Mouse (Mus musculus) midbrain, embryonic 14.5 days (tissue): ENCODE measurements around the gene Ctss. TPM values are rescaled to one million over a fixed set of nuclear protein-coding genes. Genes with fewer than 3 reads are reported as not detected.

ENCODE experiments used
- ATAC-seq: fragments of 200-750 bp; cut with Nextera tagmentation; 2 replicates; pipeline ENCODE4 v1.8.0; 2017; ENCODE audit warnings: moderate number of reproducible peaks, moderate library complexity; ENCODE audit not compliant: low FRiP score, low TSS enrichment
- DNase-seq: peaks from one replicate; pipeline ENCODE4 v3.0.0-alpha.2; 2015
- H3K27ac ChIP-seq: fragments of 300-500 bp; sonication (generic); replicated peaks from 2 replicates; pipeline ENCODE4 v1.5.1; 2014; ENCODE audit warnings: mild to moderate bottlenecking, low read depth, low read length, moderate library complexity
- H3K27me3 ChIP-seq: fragments of 300-500 bp; sonication (generic); 2 replicates; pipeline ENCODE4 v1.6.1; 2014; ENCODE audit warnings: low read length, control low read depth, mixed read lengths; ENCODE audit not compliant: control insufficient read depth, insufficient read depth
- H3K36me3 ChIP-seq: fragments of 300-500 bp; sonication (generic); 2 replicates; pipeline ENCODE4 v1.6.1; 2014; ENCODE audit warnings: low read length, control low read depth; ENCODE audit not compliant: control insufficient read depth, insufficient read depth
- H3K4me1 ChIP-seq: fragments of 300-500 bp; sonication (generic); 2 replicates; pipeline ENCODE4 v1.6.1; 2014; ENCODE audit warnings: mild to moderate bottlenecking, antibody characterized with exemption, low read length, control low read depth; ENCODE audit not compliant: control insufficient read depth, insufficient read depth
- H3K4me2 ChIP-seq: fragments of 300-500 bp; sonication (generic); 2 replicates; pipeline ENCODE4 v1.6.1; 2014; ENCODE audit warnings: mild to moderate bottlenecking, low read length, moderate library complexity
- H3K4me3 ChIP-seq: fragments of 300-500 bp; sonication (generic); replicated peaks from 2 replicates; pipeline ENCODE4 v1.5.1; 2014; ENCODE audit warnings: low read depth, low read length
- H3K9ac ChIP-seq: fragments of 300-500 bp; sonication (generic); replicated peaks from 2 replicates; pipeline ENCODE4 v1.6.1; 2014; ENCODE audit warnings: mild to moderate bottlenecking, low read length, moderate library complexity
- H3K9me3 ChIP-seq: fragments of 300-500 bp; sonication (generic); 2 replicates; pipeline ENCODE4 v1.6.1; 2016; ENCODE audit warnings: low read length, control low read depth, mixed read lengths; ENCODE audit not compliant: control insufficient read depth
- WGBS: fragments of 180-500 bp; shearing (Covaris S2); extraction: QIAGEN DNeasy Blood & Tissue Kit; methylation state at CpG from one replicate; pipeline ENCODE4 v1.1.7; 2014; 5-methylcytosine and 5-hydroxymethylcytosine counted together
- polyA plus RNA-seq: library from polyadenylated mRNA; unstranded; fragments of >200 nt; fragmentation: Nextera tagmentation; extraction: Ambion mirVana; gene quantifications from 2 replicates; pipeline ENCODE4 v1.2.1, GENCODE M21; 2014

The Ctss gene
- 8.1 and 17.1 TPM in 2 replicates for polyA plus RNA-seq

DNA sequence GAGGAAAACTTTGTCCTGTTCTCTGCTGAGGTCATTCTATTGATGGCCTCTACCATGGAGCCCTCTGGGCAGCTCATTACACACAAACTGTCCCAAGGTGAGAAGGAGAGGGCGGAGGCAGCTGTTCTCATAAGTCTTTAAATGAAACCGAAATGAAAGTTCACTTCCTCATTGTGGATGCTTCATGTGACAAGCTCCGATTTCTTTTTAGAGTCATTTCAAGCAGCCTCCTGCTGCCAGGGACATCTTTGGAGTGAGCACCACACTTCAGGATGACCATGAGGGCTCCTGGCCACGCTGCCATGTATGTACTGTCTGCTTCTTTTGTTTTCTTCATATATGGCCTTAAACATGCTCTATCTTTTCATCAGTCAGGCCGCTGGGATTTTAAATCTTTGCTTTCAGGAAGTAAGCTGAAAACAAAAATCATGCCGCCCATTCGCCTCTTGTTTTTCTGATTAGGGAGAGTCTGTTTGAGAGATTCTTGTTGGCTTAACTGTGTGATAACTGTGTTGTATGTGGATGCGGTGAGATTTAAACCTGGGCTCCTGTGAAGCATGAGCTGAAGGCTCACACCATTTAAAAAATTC lies at the start of gene Ctss:
TSS of gene Ctss (plus strand) at position 165 of the 590 bp plus-strand sequence.
- ATAC-seq (no peak), DNase-seq (no peak)
- no peaks in the 10 kb centered on the region for H3K27me3 ChIP-seq
- no peaks in the 10 kb centered on the region for H3K4me1 ChIP-seq
- no peaks in the 10 kb centered on the region for H3K9me3 ChIP-seq
- H3K36me3 ChIP-seq, result no peaks in the 10 kb centered on the region
- 87% methylated on average over 8 of the region's 8 CpGs for WGBS
- H3K4me2 ChIP-seq, result no peak within 1 kb of the TSS
- H3K9ac ChIP-seq, result no peak within 1 kb of the TSS
- no peak within 1 kb of the TSS for H3K27ac ChIP-seq
- H3K4me3 ChIP-seq, result no peak within 1 kb of the TSS

DNA sequence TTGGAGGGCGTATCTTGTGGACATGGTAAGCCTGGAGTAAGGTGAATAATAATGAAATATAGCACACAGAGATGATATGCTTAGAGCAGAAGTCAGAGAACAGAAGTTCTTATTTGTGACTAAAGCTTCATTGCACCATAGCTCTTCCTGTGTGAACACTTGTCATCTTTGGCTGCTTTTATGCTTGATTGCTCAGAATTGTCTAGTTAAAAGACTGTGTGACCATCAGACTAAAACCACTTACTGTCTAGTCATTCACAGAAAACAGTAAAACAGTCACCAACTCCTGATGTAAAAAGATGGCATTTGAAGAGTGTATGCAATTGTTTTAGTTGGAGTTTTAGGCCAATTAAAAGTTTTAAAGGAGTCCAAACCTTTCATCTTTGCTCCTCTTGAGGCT lies 47.6 kb upstream of the Ctss start:
- 86% methylated on average over 1 of the region's 1 CpGs for WGBS
- Histone ChIP-seq H3K9me3 (no peaks in the 10 kb centered on the region), H3K36me3 (peaks cover 83% of the 10 kb centered on the region), H3K4me1 (no peaks in the 10 kb centered on the region), H3K27ac (no peak overlapping the region), H3K4me3 (no peak overlapping the region), H3K4me2 (no peak overlapping the region), H3K27me3 (no peaks in the 10 kb centered on the region), H3K9ac (no peak overlapping the region)
- no peak for DNase-seq
- no peak for ATAC-seq

DNA sequence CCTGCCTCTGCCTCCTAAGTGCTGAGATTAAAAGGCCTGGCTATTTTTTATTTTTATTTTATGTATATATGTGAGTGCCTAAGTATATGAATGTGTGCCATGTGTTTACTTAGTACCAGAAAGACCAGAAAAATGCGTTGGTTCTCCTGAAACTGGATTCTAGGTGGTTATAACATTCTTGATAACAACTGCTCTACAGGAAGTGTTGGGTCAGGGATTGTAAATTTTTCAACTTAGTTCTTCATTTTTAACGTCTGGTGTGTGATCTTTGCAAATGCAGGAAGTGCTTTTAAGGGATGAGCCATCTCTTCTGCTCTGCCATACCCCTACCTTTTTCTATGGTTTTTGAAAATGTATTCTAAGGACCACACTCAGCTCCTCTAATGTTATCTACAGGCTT lies 40.2 kb upstream of the Ctss start:
- no peaks in the 10 kb centered on the region for H3K27me3 ChIP-seq

DNA sequence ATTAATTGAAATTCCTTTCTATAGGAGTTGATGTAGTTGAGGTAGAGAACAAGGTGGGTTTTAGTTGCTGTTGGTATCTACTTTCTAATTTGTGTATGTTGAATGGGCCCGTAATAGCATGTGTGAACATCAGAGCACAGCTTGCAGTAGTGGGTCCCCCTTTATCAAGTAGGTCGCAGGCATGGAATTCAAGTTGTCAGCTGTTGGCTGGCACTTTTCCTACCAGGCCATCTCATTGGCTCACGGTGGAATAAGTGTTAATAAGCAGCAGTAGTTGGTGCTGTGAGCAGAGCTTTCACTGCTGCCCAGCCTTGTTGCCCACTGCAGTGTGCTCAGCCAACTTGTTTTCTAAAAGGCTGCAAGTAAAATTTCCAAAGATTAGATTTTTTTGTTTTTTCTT lies 37.9 kb upstream of the Ctss start:
- no peak overlapping the region for H3K4me3 ChIP-seq
- H3K27ac ChIP-seq, result no peak overlapping the region
- no peak overlapping the region for H3K4me2 ChIP-seq
- no peak for ATAC-seq
- 93% methylated on average over 3 of the region's 3 CpGs for WGBS
- no peaks in the 10 kb centered on the region for H3K4me1 ChIP-seq
- H3K9me3 ChIP-seq, result no peaks in the 10 kb centered on the region
- H3K9ac ChIP-seq, result no peak overlapping the region
- peaks cover 91% of the 10 kb centered on the region for H3K36me3 ChIP-seq
- no peaks in the 10 kb centered on the region for H3K27me3 ChIP-seq
- DNase-seq, result no peak

More for the DNA sequence above, 40.2 kb upstream of the Ctss start:
- Histone ChIP-seq H3K4me1 (no peaks in the 10 kb centered on the region), H3K9me3 (no peaks in the 10 kb centered on the region), H3K27ac (no peak overlapping the region), H3K9ac (no peak overlapping the region), H3K36me3 (peaks cover 86% of the 10 kb centered on the region), H3K4me2 (no peak overlapping the region), H3K4me3 (no peak overlapping the region)
- ATAC-seq (no peak), DNase-seq (no peak)
- WGBS, result 89% methylated on average over 2 of the region's 2 CpGs

DNA sequence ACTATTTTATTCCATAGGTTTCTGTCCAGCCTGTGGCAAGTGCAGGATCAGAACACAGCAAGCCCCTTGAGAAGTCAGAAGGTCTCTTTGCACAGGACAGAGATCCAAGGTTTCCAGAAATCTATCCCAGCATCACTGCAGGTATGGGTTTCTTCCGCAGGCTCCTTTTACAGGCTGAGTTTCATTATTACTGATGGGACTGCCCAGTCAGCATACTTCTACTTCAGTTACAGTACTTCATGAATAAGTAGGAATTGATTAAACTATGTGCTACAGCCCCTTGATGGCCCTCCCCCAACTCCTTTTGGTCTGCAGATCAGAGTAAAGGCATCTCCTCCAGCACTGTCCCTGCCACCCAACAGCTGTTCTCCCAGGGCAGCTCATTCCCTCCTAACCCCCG lies 36.3 kb upstream of the Ctss start:
- H3K4me3 ChIP-seq, result no peak overlapping the region
- H3K9me3 ChIP-seq, result no peaks in the 10 kb centered on the region
- H3K27me3 ChIP-seq, result no peaks in the 10 kb centered on the region
- H3K4me2 ChIP-seq, result no peak overlapping the region
- ATAC-seq (no peak), DNase-seq (no peak)
- H3K36me3 ChIP-seq, result peaks cover 94% of the 10 kb centered on the region
- H3K27ac ChIP-seq, result no peak overlapping the region
- no peaks in the 10 kb centered on the region for H3K4me1 ChIP-seq
- 99% methylated on average over 2 of the region's 2 CpGs for WGBS
- H3K9ac ChIP-seq, result no peak overlapping the region

DNA sequence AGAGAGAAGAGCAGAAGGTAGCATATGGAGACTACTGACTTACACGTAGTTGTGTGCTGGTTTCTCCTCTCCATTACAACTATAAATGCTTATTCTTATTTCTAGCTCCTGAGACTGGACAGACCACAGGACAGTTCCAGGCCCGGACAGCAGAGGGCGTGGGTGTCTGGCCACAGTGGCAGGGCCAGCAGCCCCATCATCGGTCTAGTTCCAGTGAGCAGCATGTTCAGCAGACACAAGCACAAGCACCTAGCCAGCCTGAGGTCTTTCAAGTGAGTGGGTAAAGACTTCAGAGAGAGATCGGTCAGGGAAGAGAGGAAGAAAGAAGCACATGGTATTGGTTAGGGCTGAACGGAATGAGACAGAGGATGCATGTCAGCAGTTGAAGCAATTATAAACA lies 32.2 kb upstream of the Ctss start:
- H3K4me2 ChIP-seq, result no peak overlapping the region
- WGBS, result 73% methylated on average over 6 of the region's 6 CpGs
- H3K4me1 ChIP-seq, result no peaks in the 10 kb centered on the region
- H3K4me3 ChIP-seq, result no peak overlapping the region
- ATAC-seq, result no peak
- no peaks in the 10 kb centered on the region for H3K27me3 ChIP-seq
- H3K27ac ChIP-seq, result no peak overlapping the region
- no peaks in the 10 kb centered on the region for H3K9me3 ChIP-seq
- DNase-seq, result peak; percentile 28
- peaks cover 70% of the 10 kb centered on the region for H3K36me3 ChIP-seq
- H3K9ac ChIP-seq, result no peak overlapping the region

DNA sequence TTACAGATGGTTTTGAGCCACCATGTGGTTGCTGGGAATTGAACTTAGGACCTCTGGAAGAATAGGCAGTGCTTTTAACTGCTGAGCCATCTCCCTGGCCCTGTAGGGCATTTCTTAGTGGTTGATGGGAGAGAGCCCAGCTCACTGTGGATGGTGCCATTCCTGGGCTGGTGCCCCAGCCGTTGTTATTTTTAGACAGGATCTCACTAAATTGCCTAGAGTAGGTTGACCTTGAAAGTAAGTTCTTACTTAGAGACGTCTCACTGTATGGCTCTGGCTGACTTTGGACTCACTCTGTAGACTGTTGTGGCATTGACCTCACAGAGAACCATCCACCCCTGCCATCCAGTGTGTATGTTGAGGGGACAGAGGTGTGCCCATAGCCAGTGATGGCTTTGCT lies 28.4 kb upstream of the Ctss start:
- H3K4me3 ChIP-seq, result no peak overlapping the region
- WGBS, result 100% methylated on average over 2 of the region's 2 CpGs
- no peak overlapping the region for H3K9ac ChIP-seq
- H3K9me3 ChIP-seq, result no peaks in the 10 kb centered on the region
- no peak overlapping the region for H3K27ac ChIP-seq
- no peaks in the 10 kb centered on the region for H3K4me1 ChIP-seq
- peaks cover 34% of the 10 kb centered on the region for H3K36me3 ChIP-seq
- no peak overlapping the region for H3K4me2 ChIP-seq
- DNase-seq, result no peak
- no peaks in the 10 kb centered on the region for H3K27me3 ChIP-seq
- ATAC-seq, result no peak

DNA sequence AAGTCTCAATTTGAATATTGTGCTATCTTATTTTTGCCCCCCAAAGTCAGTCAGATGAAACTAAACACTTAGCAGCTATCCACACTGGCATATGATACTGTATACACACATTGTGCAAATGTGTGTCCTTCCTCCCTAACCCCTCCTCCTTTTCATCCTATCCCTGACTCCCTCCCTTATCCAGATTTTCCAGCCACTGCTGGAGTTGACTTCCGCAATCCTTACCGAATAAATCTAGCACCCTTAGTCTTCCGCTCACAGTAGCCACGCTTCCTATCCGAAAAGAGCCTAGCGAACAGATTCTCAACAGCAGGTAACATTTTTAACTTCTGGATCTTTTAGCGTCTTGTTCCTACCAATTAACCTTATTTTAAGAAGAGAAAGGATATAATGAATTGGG lies 27.6 kb upstream of the Ctss start, which contains the start of gene Ctsk:
TSS of gene Ctsk (plus strand) at position 233 of the 400 bp plus-strand sequence.
- no peak within 1 kb of the TSS for H3K9ac ChIP-seq
- no peak within 1 kb of the TSS for H3K27ac ChIP-seq
- H3K27me3 ChIP-seq, result no peaks in the 10 kb centered on the region
- H3K9me3 ChIP-seq, result no peaks in the 10 kb centered on the region
- no peaks in the 10 kb centered on the region for H3K4me1 ChIP-seq
- no peak within 1 kb of the TSS for H3K4me2 ChIP-seq
- ATAC-seq (no peak), DNase-seq (no peak)
- peaks cover 26% of the 10 kb centered on the region for H3K36me3 ChIP-seq
- no peak within 1 kb of the TSS for H3K4me3 ChIP-seq
- 85% methylated on average over 7 of the region's 7 CpGs for WGBS

DNA sequence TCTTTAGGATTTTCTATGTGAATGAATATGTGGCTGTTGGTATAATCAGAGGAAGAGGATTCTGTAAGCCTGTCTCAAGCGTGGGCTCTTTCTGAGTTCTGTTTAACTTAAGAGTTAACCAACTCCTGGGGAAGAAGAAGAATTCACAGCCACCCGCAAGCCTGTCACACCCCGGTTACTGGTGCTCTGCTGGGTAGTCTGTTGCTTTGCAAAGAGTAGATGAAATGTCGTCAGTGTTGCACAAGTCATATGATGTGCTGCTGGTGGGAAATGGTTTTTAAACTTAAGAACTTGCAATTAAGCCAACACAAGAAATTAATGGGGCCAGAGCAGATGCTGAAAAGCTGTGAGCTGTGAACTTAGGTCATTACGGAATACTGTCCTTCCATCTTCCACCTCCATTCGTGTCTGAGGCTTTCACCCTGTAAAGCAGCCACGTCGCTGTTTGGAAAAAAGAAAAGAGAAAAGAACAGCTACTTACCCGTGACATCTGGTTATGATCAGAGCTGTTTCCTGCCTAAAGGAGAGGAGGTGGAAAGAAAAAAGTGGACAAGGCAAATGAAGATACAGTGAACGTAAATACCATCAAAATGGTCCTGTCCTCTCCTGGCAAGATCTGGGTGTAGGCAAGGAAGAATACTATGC lies 27.0 kb upstream of the Ctss start:
- DNase-seq, result no peak
- H3K36me3 ChIP-seq, result peaks cover 20% of the 10 kb centered on the region
- H3K4me2 ChIP-seq, result no peak overlapping the region
- no peak overlapping the region for H3K9ac ChIP-seq
- no peaks in the 10 kb centered on the region for H3K4me1 ChIP-seq
- H3K27me3 ChIP-seq, result no peaks in the 10 kb centered on the region
- no peak for ATAC-seq
- 74% methylated on average over 10 of the region's 10 CpGs for WGBS
- H3K4me3 ChIP-seq, result no peak overlapping the region
- H3K27ac ChIP-seq, result no peak overlapping the region
- H3K9me3 ChIP-seq, result no peaks in the 10 kb centered on the region
